Mouse (Mus musculus): ENCODE measurements around the gene Ccdc32. TPM values are rescaled to one million over a fixed set of nuclear protein-coding genes. Genes with fewer than 3 reads are reported as not detected.

Ccdc32 gene
- polyA plus RNA-seq, 1 experiment from 2014 or later: 25.3 TPM

DNA sequence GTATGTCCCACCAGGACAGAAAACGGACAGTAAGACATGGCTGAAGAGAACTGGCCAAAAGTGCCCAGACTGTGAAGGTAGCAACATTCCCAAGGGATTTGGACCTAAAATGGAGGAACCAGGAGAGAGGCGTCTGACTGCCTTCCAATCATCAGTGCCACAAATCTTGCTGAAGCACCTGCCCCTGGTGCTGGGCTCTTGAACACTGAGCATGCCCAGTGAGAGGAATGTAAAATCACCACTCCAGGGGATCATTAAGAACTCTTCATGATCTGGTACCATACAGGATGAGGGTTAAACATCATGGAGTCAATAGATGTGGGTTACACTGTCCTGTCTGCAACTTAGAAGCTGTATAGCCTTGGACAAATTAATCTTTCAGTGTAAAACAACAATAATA is 16.0 kb upstream of the Ccdc32 start:
- WGBS: 73% methylated on average over 2 of the region's 2 CpGs
- DNase-seq (ENCODE audit: low spot score) (no peak), ATAC-seq (no peak)
- H3K27me3 ChIP-seq (replicated peaks; ENCODE audit: insufficient read depth, low read length): no peaks in the 10 kb centered on the region
- H3K9me3 ChIP-seq (ENCODE audit: low read length): no peaks in the 10 kb centered on the region
- H3K36me3 ChIP-seq (ENCODE audit: insufficient read depth, low read length): no peaks in the 10 kb centered on the region
- H3K4me3 ChIP-seq (ENCODE audit: low read depth, low read length): no peak overlapping the region
- TF ChIP-seq EP300 (IDR thresholded peaks at IDR 0.05) (no peak), CTCF (IDR thresholded peaks at IDR 0.05) (no peak)
- H3K27ac ChIP-seq (ENCODE audit: low read length): no peak overlapping the region
- no peak overlapping the region for H3K9ac ChIP-seq (replicated peaks; ENCODE audit: low read depth)
- no peaks in the 10 kb centered on the region for H3K4me1 ChIP-seq (ENCODE audit: insufficient read depth, low read depth, low read length)
- H3K4me2 ChIP-seq (replicated peaks; ENCODE audit: low read depth, low read length): no peak overlapping the region

DNA sequence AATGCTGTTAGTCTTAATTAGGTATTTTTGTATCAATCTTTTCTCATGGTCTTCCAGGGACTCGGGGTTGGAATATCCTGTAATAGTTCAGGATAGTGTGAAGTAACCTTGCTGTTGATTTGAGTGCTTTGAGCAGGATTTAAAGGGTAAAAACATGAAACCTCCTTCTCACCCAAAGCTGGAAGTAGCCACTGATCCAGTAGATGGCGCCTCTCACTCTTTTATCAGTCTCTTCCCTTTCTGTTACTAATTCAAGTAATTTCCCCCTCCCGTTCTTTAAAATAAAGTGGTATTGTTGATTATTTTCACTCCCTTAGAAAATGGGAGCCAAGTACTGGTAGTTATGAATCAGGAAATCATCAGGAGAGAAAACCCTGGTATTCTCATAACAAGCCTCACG is 11.7 kb upstream of the Ccdc32 start:
- no peaks in the 10 kb centered on the region for H3K27me3 ChIP-seq (replicated peaks; ENCODE audit: insufficient read depth, low read length)
- 43% methylated on average over 4 of the region's 4 CpGs for WGBS
- peak; percentile 73 for DNase-seq (ENCODE audit: low spot score)

DNA sequence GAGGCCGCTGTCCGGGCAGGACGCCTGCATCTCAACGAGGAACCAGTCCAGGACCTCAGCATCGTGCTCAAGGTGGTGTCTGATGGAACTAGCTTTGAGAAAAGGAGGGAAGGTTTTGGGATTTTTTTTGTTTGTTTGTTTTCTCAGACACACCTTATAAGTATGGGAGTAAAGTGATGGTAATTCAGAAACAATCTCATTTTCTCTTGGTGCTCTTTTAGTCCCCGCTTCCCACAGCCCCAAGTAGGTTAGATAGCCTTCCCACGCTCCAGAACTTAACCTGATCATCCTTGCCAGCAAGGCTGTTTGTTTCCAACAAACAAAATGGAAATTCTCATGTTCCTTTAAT is 6.2 kb upstream of the Ccdc32 start:
- no peak for TF ChIP-seq EP300 (IDR thresholded peaks at IDR 0.05)
- TF ChIP-seq CTCF (IDR thresholded peaks at IDR 0.05): no peak
- Histone ChIP-seq H3K36me3 (ENCODE audit: insufficient read depth, low read length) (peaks cover 16% of the 10 kb centered on the region; the same call in 1 of the 2 replicates), H3K4me2 (replicated peaks; ENCODE audit: low read depth, low read length) (peak overlapping the region; percentile 84), H3K4me3 (ENCODE audit: low read depth, low read length) (peak overlapping the region; percentile 58), H3K27ac (ENCODE audit: low read length) (peak overlapping the region; percentile 57; the same call in 1 of the 2 replicates), H3K9me3 (ENCODE audit: low read length) (no peaks in the 10 kb centered on the region), H3K27me3 (replicated peaks; ENCODE audit: insufficient read depth, low read length) (no peaks in the 10 kb centered on the region), H3K9ac (replicated peaks; ENCODE audit: low read depth) (peak overlapping the region; percentile 41), H3K4me1 (ENCODE audit: insufficient read depth, low read depth, low read length) (no peaks in the 10 kb centered on the region; the same call in 1 of the 2 replicates)
- DNase-seq (ENCODE audit: low spot score) (no peak), ATAC-seq (no peak)
- WGBS: 11% methylated on average over 7 of the region's 7 CpGs

More for the DNA sequence above, 11.7 kb upstream of the Ccdc32 start:
- ATAC-seq: no peak
- Histone ChIP-seq H3K4me3 (ENCODE audit: low read depth, low read length) (no peak overlapping the region), H3K9me3 (ENCODE audit: low read length) (no peaks in the 10 kb centered on the region), H3K4me1 (ENCODE audit: insufficient read depth, low read depth, low read length) (no peaks in the 10 kb centered on the region), H3K36me3 (ENCODE audit: insufficient read depth, low read length) (peaks cover 16% of the 10 kb centered on the region; the same call in 1 of the 2 replicates), H3K9ac (replicated peaks; ENCODE audit: low read depth) (no peak overlapping the region), H3K27ac (ENCODE audit: low read length) (no peak overlapping the region), H3K4me2 (replicated peaks; ENCODE audit: low read depth, low read length) (no peak overlapping the region)
- TF ChIP-seq EP300 (IDR thresholded peaks at IDR 0.05): no peak
- peak; percentile 66 for TF ChIP-seq CTCF (IDR thresholded peaks at IDR 0.05)

DNA sequence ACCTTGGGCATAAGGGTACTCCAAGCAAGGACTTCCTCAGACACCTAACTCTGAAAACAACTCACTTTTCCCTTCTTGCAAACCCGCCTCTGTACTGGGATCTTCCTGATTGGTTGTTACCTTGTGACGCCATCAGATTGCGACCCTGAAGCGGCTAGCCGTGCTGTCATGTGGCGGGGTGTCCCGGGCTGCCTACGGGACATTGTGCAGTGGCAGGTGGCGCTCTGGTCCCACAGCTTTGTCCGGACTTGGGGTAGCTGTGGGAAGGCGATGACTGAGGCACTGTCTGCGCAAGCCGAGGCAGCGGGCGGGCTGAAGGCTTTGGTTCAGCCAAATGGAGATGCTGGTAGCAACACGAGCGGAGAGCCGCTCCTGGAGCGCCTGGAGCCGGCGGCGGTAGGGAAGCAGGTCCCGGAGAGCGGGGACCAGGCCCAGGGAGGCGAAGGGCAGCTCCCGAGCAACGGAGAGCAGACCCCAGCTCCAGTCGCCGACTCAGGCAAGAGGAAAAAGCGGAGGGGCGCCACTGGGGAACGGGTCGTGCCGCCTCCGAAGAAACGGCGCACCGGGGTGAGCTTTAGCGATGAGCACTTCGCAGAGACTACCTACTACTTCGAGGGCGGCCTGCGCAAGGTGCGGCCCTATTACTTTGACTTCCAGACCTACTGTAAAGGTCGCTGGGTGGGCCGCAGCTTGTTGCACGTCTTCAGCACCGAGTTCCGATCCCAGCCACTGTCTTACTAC is 5.6 kb upstream of the Ccdc32 start, which contains the start of gene Rpusd2:
Rpusd2 (plus strand) TSS at position 135 of the 741 bp plus-strand sequence.
- peaks cover 16% of the 10 kb centered on the region; the same call in 1 of the 2 replicates for H3K36me3 ChIP-seq (ENCODE audit: insufficient read depth, low read length)
- H3K9ac ChIP-seq (replicated peaks; ENCODE audit: low read depth): peak within 1 kb of the TSS; percentile 41
- DNase-seq (ENCODE audit: low spot score) (peak; percentile 97), ATAC-seq (peak; percentile 99)
- peak within 1 kb of the TSS; percentile 84 for H3K4me2 ChIP-seq (replicated peaks; ENCODE audit: low read depth, low read length)
- peak; percentile 65 for TF ChIP-seq CTCF (IDR thresholded peaks at IDR 0.05)
- TF ChIP-seq EP300 (IDR thresholded peaks at IDR 0.05): no peak
- H3K4me3 ChIP-seq (ENCODE audit: low read depth, low read length): peak within 1 kb of the TSS; percentile 58
- no peaks in the 10 kb centered on the region for H3K9me3 ChIP-seq (ENCODE audit: low read length)
- H3K27me3 ChIP-seq (replicated peaks; ENCODE audit: insufficient read depth, low read length): no peaks in the 10 kb centered on the region
- H3K4me1 ChIP-seq (ENCODE audit: insufficient read depth, low read depth, low read length): no peaks in the 10 kb centered on the region; the same call in 1 of the 2 replicates
- WGBS: under 1% methylated on average over 45 of the region's 49 CpGs
- peak within 1 kb of the TSS; percentile 57 for H3K27ac ChIP-seq (ENCODE audit: low read length)

DNA sequence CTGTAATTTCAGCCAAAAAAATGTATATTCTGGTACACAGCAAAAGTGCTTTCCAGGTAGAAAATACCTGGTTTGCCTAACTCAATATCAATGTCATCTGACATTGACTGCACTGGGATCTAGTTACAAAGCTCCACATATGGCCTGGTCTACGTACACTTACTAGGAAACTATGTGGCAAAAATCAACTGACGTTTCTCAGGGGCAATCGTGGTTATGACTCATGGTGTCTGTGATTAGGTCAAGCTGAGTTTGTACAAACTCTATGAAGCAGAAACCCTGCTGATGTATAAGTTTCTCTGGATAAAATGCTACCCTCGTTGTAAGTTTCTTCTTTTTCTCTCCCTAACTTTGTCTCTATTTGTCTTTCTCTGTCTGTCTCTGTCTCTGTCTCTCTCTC is 3.0 kb upstream of the Ccdc32 start:
- no peaks in the 10 kb centered on the region for H3K27me3 ChIP-seq (replicated peaks; ENCODE audit: insufficient read depth, low read length)
- H3K9me3 ChIP-seq (ENCODE audit: low read length): no peaks in the 10 kb centered on the region
- ATAC-seq (no peak), DNase-seq (ENCODE audit: low spot score) (no peak)
- no peaks in the 10 kb centered on the region; the same call in 1 of the 2 replicates for H3K4me1 ChIP-seq (ENCODE audit: insufficient read depth, low read depth, low read length)
- no peak overlapping the region for H3K27ac ChIP-seq (ENCODE audit: low read length)
- no peak for TF ChIP-seq CTCF (IDR thresholded peaks at IDR 0.05)
- no peak for TF ChIP-seq EP300 (IDR thresholded peaks at IDR 0.05)
- H3K4me2 ChIP-seq (replicated peaks; ENCODE audit: low read depth, low read length): no peak overlapping the region
- 43% methylated on average over 4 of the region's 4 CpGs for WGBS
- H3K9ac ChIP-seq (replicated peaks; ENCODE audit: low read depth): no peak overlapping the region
- H3K36me3 ChIP-seq (ENCODE audit: insufficient read depth, low read length): 0 out of 2 replicates have a peak, but pooled peaks cover 3% of the 10 kb centered on the region
- no peak overlapping the region for H3K4me3 ChIP-seq (ENCODE audit: low read depth, low read length)

DNA sequence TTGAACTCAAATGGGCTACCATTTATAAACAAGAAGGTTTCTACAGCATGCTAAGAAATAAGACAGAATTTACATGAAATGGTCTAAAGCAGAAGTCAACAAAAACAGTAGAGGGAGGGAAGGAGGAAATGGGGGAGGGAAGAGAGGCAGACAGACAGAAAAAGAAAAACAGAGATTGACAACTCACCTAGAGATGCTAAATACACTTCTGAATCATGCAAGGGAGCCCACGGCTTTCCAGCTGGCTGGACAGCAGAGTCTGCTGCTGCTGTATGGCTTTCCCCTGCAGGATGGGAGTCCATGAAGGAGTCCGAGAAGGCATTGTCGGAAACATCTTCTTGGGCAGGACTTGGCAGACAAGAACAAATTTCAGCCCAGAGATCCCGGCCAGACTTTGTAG is 2.2 kb downstream of the Ccdc32 start:
- 91% methylated on average over 4 of the region's 4 CpGs for WGBS

More for the DNA sequence above, 2.2 kb downstream of the Ccdc32 start:
- no peak for TF ChIP-seq EP300 (IDR thresholded peaks at IDR 0.05)
- TF ChIP-seq CTCF (IDR thresholded peaks at IDR 0.05): no peak
- no peak for DNase-seq (ENCODE audit: low spot score)
- Histone ChIP-seq H3K27ac (ENCODE audit: low read length) (no peak overlapping the region), H3K9ac (replicated peaks; ENCODE audit: low read depth) (no peak overlapping the region), H3K36me3 (ENCODE audit: insufficient read depth, low read length) (peaks cover 2% of the 10 kb centered on the region; the same call in 1 of the 2 replicates), H3K4me1 (ENCODE audit: insufficient read depth, low read depth, low read length) (no peaks in the 10 kb centered on the region), H3K27me3 (replicated peaks; ENCODE audit: insufficient read depth, low read length) (no peaks in the 10 kb centered on the region), H3K4me3 (ENCODE audit: low read depth, low read length) (no peak overlapping the region), H3K9me3 (ENCODE audit: low read length) (no peaks in the 10 kb centered on the region), H3K4me2 (replicated peaks; ENCODE audit: low read depth, low read length) (no peak overlapping the region)
- ATAC-seq: no peak
